Mouse (Mus musculus) olfactory bulb, adult 2 months (tissue): ENCODE data around the gene Ei24. TPM values are rescaled to one million over a fixed set of nuclear protein-coding genes. Genes with fewer than 3 reads are reported as not detected.

ENCODE experiments used
- H3K27ac ChIP-seq: fragments of 200-500 bp; 2 replicates; pipeline ENCODE4 v1.5.1; 2012; ENCODE audit warnings: low read depth, low read length; ENCODE audit not compliant: insufficient read depth
- H3K4me1 ChIP-seq: fragments of 200-500 bp; 2 replicates; pipeline ENCODE4 v1.6.1; 2012; ENCODE audit warnings: low read length; ENCODE audit not compliant: control insufficient read depth, insufficient read depth
- H3K4me3 ChIP-seq: fragments of 200-500 bp; 2 replicates; pipeline ENCODE4 v1.5.1; 2012; ENCODE audit warnings: mild to moderate bottlenecking, low read depth, low read length, moderate library complexity; ENCODE audit not compliant: insufficient read depth
- CTCF ChIP-seq: fragments of 200-500 bp; IDR thresholded peaks from 2 replicates; pipeline ENCODE4 v1.5.1; 2012; ENCODE audit warnings: low read depth, mild to moderate bottlenecking, low read length, moderate library complexity; ENCODE audit not compliant: insufficient read depth
- POLR2A ChIP-seq: fragments of 200-500 bp; IDR thresholded peaks from 2 replicates; pipeline ENCODE4 v1.6.1; 2012; ENCODE audit warnings: mild to moderate bottlenecking, low read depth, low read length, moderate library complexity; ENCODE audit not compliant: insufficient read depth
- WGBS: fragments of 180-500 bp; shearing (Covaris S2); methylation state at CpG from one replicate; pipeline ENCODE4 v1.1.7; 2018; 5-methylcytosine and 5-hydroxymethylcytosine counted together
- polyA plus RNA-seq: library from polyadenylated mRNA; stranded (reverse); fragments of >200 nt; gene quantifications from 2 replicates; pipeline ENCODE4 v1.2.4, GENCODE M21; 2012; ENCODE audit warnings: low replicate concordance; ENCODE audit not compliant: missing spikeins, insufficient read depth, insufficient read length

Ei24 gene
- polyA plus RNA-seq, 1 experiment: 632 TPM

DNA sequence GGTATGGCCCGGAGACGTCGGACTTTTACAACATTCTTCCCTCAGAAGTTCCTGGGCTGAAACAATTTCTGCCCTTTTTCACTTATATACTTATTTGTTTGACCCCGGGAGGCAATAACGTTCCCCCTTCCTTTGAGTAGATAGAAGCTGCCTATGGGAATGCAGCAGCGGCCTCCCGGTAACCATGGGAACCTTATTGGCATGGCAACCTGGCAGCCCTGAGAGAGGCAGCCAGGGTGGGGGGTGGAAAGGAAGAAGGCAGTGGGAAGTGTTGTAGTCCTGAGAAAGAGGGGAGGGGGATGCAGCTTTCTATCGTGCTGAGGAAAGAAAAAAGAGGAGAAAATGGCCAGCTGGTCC lies 24.4 kb upstream of the Ei24 start, which contains the start of gene Fez1:
Gene Fez1, plus strand, starts transcription at position 221 of the 357 bp plus-strand sequence.
- Histone ChIP-seq H3K4me3 (peak within 1 kb of the TSS; percentile 6), H3K27ac (peak within 1 kb of the TSS; percentile 88), H3K4me1 (peaks cover 5% of the 10 kb centered on the region; the same call in 1 of the 2 replicates)
- 2% methylated on average over 8 of the region's 8 CpGs for WGBS
- TF ChIP-seq POLR2A (no peak), CTCF (no peak)

DNA sequence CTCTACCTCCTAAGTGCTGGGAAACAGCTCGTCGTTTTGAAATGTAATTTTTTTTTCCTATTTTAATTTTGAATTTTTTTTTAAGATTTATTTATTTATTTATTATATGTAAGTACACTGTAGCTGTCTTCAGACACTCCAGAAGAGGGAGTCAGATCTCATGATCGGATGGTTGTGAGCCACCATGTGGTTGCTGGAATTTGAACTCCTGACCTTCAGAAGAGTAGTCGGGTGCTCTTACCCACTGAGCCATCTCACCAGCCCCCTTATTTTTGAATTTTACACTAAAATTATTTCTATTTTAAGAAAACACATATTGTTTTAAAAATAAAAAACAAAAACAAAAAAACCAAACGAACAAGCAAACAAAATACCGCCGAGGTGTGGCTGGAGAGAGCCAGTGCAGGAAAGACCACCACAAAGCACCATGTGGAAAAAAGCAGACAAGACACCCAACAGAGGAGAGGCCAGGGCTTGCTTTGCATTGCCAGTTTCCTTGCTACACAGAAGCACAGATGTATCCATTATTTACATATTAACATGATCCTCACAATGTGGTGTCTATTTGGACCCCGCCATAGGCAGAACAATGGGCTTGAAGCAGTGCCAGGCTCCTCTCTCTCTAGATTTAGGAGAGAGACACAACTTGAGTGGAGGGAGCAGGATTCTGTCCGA lies 23.9 kb upstream of the Ei24 start:
- Histone ChIP-seq H3K27ac (peak overlapping the region; percentile 88), H3K4me1 (peaks cover 5% of the 10 kb centered on the region; the same call in 1 of the 2 replicates), H3K4me3 (peak overlapping the region; percentile 6)
- TF ChIP-seq CTCF: no peak
- TF ChIP-seq POLR2A: no peak
- whole genome bisulfite sequencing: 14% methylated on average over 9 of the region's 9 CpGs

- WGBS: 87% methylated on average over 4 of the region's 4 CpGs
Observed at GRCm38 (mm10) chr9:36818905-36819304, 21.7 kb upstream of the Ei24 start.

DNA sequence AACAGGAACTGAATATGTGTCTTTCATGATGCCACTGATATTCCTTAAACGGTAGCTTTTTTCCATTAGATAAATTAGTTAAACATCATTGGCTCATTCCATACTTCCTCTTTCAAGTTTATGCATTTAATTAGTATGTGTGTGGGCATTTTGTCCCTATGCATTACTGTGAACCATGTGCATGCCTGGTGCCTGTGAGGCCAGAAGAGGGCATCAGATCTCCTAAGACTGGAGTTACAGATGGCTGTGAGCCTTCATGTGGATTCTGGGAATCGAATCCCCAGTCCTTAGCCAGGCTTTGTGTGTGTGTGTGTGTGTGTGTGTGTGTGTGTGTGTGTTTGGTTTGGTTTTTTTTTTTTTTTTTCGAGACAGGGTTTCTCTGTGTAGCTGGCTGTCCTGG lies 17.3 kb upstream of the Ei24 start:
- 36% methylated on average over 2 of the region's 3 CpGs for WGBS
- Histone ChIP-seq H3K27ac (no peak overlapping the region), H3K4me1 (no peaks in the 10 kb centered on the region), H3K4me3 (no peak overlapping the region)
- TF ChIP-seq POLR2A (no peak), CTCF (no peak)

More at GRCm38 (mm10) chr9:36818905-36819304, 21.7 kb upstream of the Ei24 start:
- TF ChIP-seq CTCF (no peak), POLR2A (no peak)
- Histone ChIP-seq H3K4me1 (peaks cover 5% of the 10 kb centered on the region; the same call in 1 of the 2 replicates), H3K27ac (no peak overlapping the region), H3K4me3 (no peak overlapping the region)

GRCm38 (mm10) chr9:36808126-36808785 lies 11.1 kb upstream of the Ei24 start:
- 38% methylated on average over 5 of the region's 5 CpGs for WGBS
- Histone ChIP-seq H3K4me1 (no peaks in the 10 kb centered on the region), H3K27ac (no peak overlapping the region), H3K4me3 (no peak overlapping the region)
- TF ChIP-seq CTCF (no peak), POLR2A (no peak)

- H3K4me3 ChIP-seq: no peak overlapping the region
- no peak for TF ChIP-seq CTCF
- no peak for TF ChIP-seq POLR2A
- no peak overlapping the region for H3K27ac ChIP-seq
- WGBS: 95% methylated on average over 3 of the region's 3 CpGs
- H3K4me1 ChIP-seq: no peaks in the 10 kb centered on the region
Observed at GRCm38 (mm10) chr9:36805256-36805975, 8.2 kb upstream of the Ei24 start.

GRCm38 (mm10) chr9:36803926-36804325 lies 6.7 kb upstream of the Ei24 start:
- Histone ChIP-seq H3K27ac (no peak overlapping the region), H3K4me3 (no peak overlapping the region), H3K4me1 (no peaks in the 10 kb centered on the region)
- 89% methylated on average over 3 of the region's 3 CpGs for WGBS
- TF ChIP-seq CTCF: no peak
- no peak for TF ChIP-seq POLR2A

GRCm38 (mm10) chr9:36803386-36803785 lies 6.2 kb upstream of the Ei24 start:
- TF ChIP-seq CTCF (no peak), POLR2A (no peak)
- Histone ChIP-seq H3K4me3 (no peak overlapping the region), H3K4me1 (no peaks in the 10 kb centered on the region), H3K27ac (no peak overlapping the region)
- 67% methylated on average over 6 of the region's 6 CpGs for WGBS

- 76% methylated on average over 3 of the region's 3 CpGs for WGBS
- TF ChIP-seq CTCF: no peak
- TF ChIP-seq POLR2A: no peak
- Histone ChIP-seq H3K4me1 (no peaks in the 10 kb centered on the region), H3K27ac (no peak overlapping the region), H3K4me3 (no peak overlapping the region)
Observed at GRCm38 (mm10) chr9:36802951-36803350, 5.8 kb upstream of the Ei24 start.

DNA sequence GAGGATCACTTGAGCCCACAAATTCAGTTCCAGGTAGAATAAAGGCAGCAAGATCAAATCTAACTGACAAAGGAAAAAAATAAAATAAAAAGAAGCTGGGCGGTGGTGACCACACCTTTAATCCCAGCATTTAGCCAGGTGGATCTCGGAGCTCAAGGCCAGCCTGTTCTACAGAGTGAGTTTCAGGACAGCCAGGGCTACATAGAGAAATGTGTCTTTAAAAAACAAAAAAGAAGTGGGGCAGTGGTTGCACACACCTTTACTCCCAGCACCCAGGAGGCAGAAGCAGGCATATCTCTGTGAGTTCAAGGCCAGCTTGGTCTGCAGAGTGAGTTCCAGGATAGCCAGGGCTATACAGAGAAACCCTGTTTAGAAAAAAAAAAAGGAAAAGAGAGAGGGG lies 4.8 kb upstream of the Ei24 start:
- no peak overlapping the region for H3K4me3 ChIP-seq
- no peak overlapping the region for H3K27ac ChIP-seq
- WGBS: 87% methylated on average over 2 of the region's 2 CpGs
- TF ChIP-seq POLR2A (no peak), CTCF (no peak)
- no peaks in the 10 kb centered on the region for H3K4me1 ChIP-seq
